Mouse (Mus musculus) liver, postnatal 0 days (tissue): Measurements from ENCODE around the gene Olfr1511. TPM values are rescaled to one million over a fixed set of nuclear protein-coding genes. Genes with fewer than 3 reads are reported as not detected.
"Not testable (repeated sequence)": the region's sequence is repeated elsewhere in the genome, so short reads cannot be mapped to it uniquely, and the experiment has no call there.

Experiments used
- ATAC-seq: fragments of 200-750 bp; cut with Nextera tagmentation; 2 replicates; pipeline ENCODE4 v1.8.0; 2017; ENCODE audit warnings: mild to moderate bottlenecking, moderate library complexity
- DNase-seq: peaks from one replicate; pipeline ENCODE4 v3.0.0-alpha.2; 2016
- H3K27ac ChIP-seq: fragments of 300-500 bp; sonication (generic); 2 replicates; pipeline ENCODE4 v1.5.1; 2014; ENCODE audit warnings: antibody characterized with exemption, moderate library complexity, mild to moderate bottlenecking, low read depth
- H3K27me3 ChIP-seq: fragments of 300-500 bp; sonication (generic); 2 replicates; pipeline ENCODE4 v1.6.1; 2014; ENCODE audit warnings: low read length, control low read depth, mixed read lengths; ENCODE audit not compliant: insufficient read depth
- H3K36me3 ChIP-seq: fragments of 300-500 bp; sonication (generic); replicated peaks from 2 replicates; pipeline ENCODE4 v1.6.1; 2014; ENCODE audit warnings: mild to moderate bottlenecking, control low read depth, low read length, moderate library complexity, mixed read lengths; ENCODE audit not compliant: insufficient read depth
- H3K4me1 ChIP-seq: fragments of 300-500 bp; sonication (generic); 2 replicates; pipeline ENCODE4 v1.6.1; 2014; ENCODE audit warnings: antibody characterized with exemption, mild to moderate bottlenecking, control low read depth; ENCODE audit not compliant: insufficient read depth
- H3K4me2 ChIP-seq: fragments of 300-500 bp; sonication (generic); 2 replicates; pipeline ENCODE4 v1.6.1; 2014; ENCODE audit warnings: low read depth, mild to moderate bottlenecking, low read length, moderate library complexity, mixed read lengths
- H3K4me3 ChIP-seq: fragments of 300-500 bp; sonication (generic); 2 replicates; pipeline ENCODE4 v1.5.1; 2014; ENCODE audit warnings: low read depth, low read length
- H3K9ac ChIP-seq: fragments of 300-500 bp; sonication (generic); replicated peaks from 2 replicates; pipeline ENCODE4 v1.6.1; 2014; ENCODE audit warnings: mild to moderate bottlenecking, moderate library complexity
- H3K9me3 ChIP-seq: fragments of 300-500 bp; sonication (generic); 2 replicates; pipeline ENCODE4 v1.6.1; 2016; ENCODE audit warnings: mild to moderate bottlenecking, control low read depth, low read length, mixed read lengths
- CTCF ChIP-seq: sonication (generic); IDR thresholded peaks from 2 replicates; pipeline ENCODE4 v1.5.1; 2016; ENCODE audit warnings: antibody characterized with exemption, low read depth
- EP300 ChIP-seq: IDR thresholded peaks from 2 replicates; pipeline ENCODE4 v1.6.1; 2016; ENCODE audit warnings: antibody characterized with exemption, low read depth, mild to moderate bottlenecking
- WGBS: fragments of 180-500 bp; shearing (Covaris S2); extraction: QIAGEN DNeasy Blood & Tissue Kit; methylation state at CpG from one replicate; pipeline ENCODE4 v1.1.7; 2014; ENCODE audit not compliant: insufficient replicate concordance; 5-methylcytosine and 5-hydroxymethylcytosine counted together
- polyA plus RNA-seq: library from polyadenylated mRNA; unstranded; fragments of >200 nt; fragmentation: Nextera tagmentation; extraction: Ambion mirVana; gene quantifications from 2 replicates; pipeline ENCODE4 v1.2.1, GENCODE M21; 2015

The Olfr1511 gene
- not detected in 2 replicates for polyA plus RNA-seq

DNA sequence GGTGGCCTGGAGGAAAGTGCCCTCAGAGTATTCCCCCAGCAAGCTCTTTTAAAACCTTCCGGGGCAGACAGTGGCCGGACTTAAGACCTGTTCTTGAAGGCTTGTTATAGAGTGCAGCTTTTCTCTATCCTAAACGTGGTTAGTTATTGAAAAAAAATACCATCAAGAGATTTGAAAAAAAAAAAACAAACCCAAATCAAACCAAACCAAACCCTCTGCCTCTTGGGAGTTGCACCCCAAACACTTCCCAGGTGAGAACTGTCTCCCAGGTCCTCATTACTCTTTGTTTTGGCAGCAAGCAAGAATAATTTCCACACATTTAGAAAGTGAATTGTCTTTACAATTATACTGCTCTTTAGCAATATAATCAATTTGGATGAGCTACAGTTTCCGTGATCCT lies at the start of gene Olfr1511:
TSS of gene Olfr1511 (minus strand) at position 101 of the 400 bp plus-strand sequence.
- Histone ChIP-seq H3K4me2 (no peak within 1 kb of the TSS), H3K27ac (no peak within 1 kb of the TSS), H3K9me3 (no peaks in the 10 kb centered on the region), H3K9ac (no peak within 1 kb of the TSS), H3K36me3 (no peaks in the 10 kb centered on the region), H3K4me3 (no peak within 1 kb of the TSS), H3K27me3 (no peaks in the 10 kb centered on the region), H3K4me1 (no peaks in the 10 kb centered on the region)
- DNase-seq, result no peak
- TF ChIP-seq CTCF (no peak), EP300 (no peak)
- 68% methylated on average over 4 of the region's 4 CpGs for WGBS
- no peak for ATAC-seq

DNA sequence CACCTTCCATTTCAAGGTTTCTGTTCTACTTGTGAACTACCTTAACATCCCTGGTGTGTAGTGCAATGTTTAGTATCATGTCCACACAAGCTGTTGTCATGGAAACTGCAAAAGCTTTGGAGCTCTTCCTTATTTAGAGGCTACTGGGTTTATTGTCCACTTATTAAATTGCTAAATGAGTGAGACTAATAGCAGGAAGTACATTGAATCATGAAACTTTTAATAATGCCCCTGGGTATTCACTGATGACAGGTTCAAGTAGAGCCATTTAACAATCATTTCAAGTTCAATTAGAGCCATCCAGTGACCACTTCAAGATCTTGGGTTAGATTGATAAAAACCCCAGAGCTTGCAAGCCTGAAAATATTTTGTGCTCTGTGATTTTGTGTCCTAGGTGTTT lies 45.5 kb upstream of the Olfr1511 start, which contains the start of gene Olfr1509:
TSS of gene Olfr1509 (plus strand) at position 301 of the 400 bp plus-strand sequence.
- ATAC-seq (no peak), DNase-seq (no peak)
- no peaks in the 10 kb centered on the region for H3K9me3 ChIP-seq
- no peak within 1 kb of the TSS for H3K4me2 ChIP-seq
- no peaks in the 10 kb centered on the region for H3K36me3 ChIP-seq
- H3K4me1 ChIP-seq, result no peaks in the 10 kb centered on the region
- H3K27ac ChIP-seq, result no peak within 1 kb of the TSS
- H3K4me3 ChIP-seq, result no peak within 1 kb of the TSS
- H3K9ac ChIP-seq, result no peak within 1 kb of the TSS
- TF ChIP-seq EP300 (no peak), CTCF (no peak)
- H3K27me3 ChIP-seq, result no peaks in the 10 kb centered on the region

DNA sequence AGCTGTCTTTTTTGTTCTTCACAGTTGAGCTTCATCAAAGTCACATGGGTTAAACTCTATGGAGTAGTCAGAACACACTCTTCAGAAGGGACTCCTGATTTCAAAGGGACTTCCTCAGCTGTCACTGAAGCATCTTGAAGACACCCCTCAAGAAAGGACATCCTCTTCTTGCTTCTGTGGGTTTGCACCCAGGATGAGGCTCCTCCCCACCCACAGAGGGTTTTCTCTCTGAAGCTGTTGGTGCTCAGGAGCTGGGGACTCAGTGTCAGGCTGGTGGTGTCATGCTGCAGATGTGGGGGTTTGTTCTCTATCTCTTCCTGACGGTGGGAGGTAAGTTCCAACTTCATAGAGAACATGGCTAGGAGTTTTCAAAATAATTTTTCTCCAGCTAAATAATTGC lies 30.5 kb upstream of the Olfr1511 start:
- H3K27me3 ChIP-seq, result no peaks in the 10 kb centered on the region
- TF ChIP-seq CTCF (no peak), EP300 (no peak)
- H3K4me3 ChIP-seq, result no peak overlapping the region
- no peaks in the 10 kb centered on the region for H3K4me1 ChIP-seq
- DNase-seq, result no peak
- no peak overlapping the region for H3K4me2 ChIP-seq
- H3K9me3 ChIP-seq, result no peaks in the 10 kb centered on the region
- H3K27ac ChIP-seq, result no peak overlapping the region
- 86% methylated on average over 1 of the region's 1 CpGs for WGBS
- no peak for ATAC-seq
- H3K36me3 ChIP-seq, result no peaks in the 10 kb centered on the region
- H3K9ac ChIP-seq, result no peak overlapping the region

DNA sequence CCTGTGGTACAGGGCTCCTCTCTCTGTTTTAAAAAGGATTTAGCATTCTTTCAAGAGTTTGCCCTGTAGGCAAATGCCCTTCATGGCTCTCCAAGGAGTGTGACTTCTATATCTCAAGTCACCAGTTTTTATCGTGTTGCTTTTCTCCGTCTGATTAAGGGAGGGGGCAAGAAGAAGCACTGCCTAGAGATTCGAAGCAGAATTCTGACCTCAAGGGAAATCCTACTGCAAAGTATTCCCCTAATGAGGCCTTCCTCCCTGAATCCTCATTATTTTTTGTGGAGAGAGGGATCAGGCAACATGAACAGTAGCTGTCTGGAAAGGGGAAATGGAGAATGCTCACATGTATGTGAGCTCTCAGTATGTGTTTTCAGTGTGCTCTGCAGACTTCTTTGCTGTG lies 17.1 kb upstream of the Olfr1511 start, which contains the start of gene Olfr1510:
TSS of gene Olfr1510 (minus strand) at position 101 of the 400 bp plus-strand sequence.
- H3K4me3 ChIP-seq, result no peak within 1 kb of the TSS
- TF ChIP-seq EP300 (no peak), CTCF (no peak)
- H3K4me1 ChIP-seq, result no peaks in the 10 kb centered on the region
- H3K9me3 ChIP-seq, result no peaks in the 10 kb centered on the region
- ATAC-seq (no peak), DNase-seq (no peak)
- H3K27me3 ChIP-seq, result no peaks in the 10 kb centered on the region
- no peak within 1 kb of the TSS for H3K9ac ChIP-seq
- H3K36me3 ChIP-seq, result no peaks in the 10 kb centered on the region
- no peak within 1 kb of the TSS for H3K27ac ChIP-seq
- no peak within 1 kb of the TSS for H3K4me2 ChIP-seq
- WGBS, result 84% methylated on average over 3 of the region's 3 CpGs

DNA sequence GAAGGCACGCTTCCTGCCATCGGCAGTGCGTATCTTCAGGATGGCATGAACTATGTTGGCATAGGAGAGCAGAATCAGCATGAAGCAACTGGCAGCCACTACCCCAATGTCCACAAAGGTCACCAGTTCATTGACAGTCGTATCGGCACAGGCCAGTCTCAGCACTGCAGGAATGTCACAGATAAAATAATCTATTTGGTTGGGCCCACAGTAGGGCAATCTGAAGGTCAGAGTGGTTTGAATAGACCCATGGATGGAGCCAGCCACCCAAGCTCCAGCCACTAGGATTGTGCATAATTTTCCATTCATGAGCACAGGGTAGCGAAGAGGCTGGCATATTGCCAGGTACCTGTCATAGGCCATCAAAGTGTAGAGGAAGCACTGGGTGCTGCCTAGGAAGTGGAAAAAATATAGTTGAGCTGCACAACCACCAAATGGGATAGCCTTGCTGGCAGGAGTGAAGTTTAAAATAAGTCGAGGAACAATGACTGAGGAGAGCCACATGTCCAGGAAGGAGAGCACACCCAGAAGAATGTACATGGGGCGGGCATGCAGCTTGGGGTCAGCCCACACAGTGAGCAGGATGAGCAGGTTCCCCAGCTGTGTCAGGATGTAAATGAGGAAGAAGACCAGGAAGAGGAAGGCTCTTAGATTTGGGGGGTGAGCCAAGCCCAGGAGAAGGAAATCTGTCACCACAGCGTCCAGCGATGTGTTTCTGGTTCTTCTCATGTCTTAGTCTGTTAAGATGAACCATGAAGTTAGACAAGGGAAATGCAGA lies 13.2 kb upstream of the Olfr1511 start:
- not testable (repeated sequence) for H3K36me3 ChIP-seq, H3K4me2 ChIP-seq, H3K4me1 ChIP-seq, H3K9ac ChIP-seq, ATAC-seq, H3K9me3 ChIP-seq, H3K27ac ChIP-seq, H3K27me3 ChIP-seq, H3K4me3 ChIP-seq, DNase-seq
- WGBS, result 54% methylated on average over 6 of the region's 10 CpGs

DNA sequence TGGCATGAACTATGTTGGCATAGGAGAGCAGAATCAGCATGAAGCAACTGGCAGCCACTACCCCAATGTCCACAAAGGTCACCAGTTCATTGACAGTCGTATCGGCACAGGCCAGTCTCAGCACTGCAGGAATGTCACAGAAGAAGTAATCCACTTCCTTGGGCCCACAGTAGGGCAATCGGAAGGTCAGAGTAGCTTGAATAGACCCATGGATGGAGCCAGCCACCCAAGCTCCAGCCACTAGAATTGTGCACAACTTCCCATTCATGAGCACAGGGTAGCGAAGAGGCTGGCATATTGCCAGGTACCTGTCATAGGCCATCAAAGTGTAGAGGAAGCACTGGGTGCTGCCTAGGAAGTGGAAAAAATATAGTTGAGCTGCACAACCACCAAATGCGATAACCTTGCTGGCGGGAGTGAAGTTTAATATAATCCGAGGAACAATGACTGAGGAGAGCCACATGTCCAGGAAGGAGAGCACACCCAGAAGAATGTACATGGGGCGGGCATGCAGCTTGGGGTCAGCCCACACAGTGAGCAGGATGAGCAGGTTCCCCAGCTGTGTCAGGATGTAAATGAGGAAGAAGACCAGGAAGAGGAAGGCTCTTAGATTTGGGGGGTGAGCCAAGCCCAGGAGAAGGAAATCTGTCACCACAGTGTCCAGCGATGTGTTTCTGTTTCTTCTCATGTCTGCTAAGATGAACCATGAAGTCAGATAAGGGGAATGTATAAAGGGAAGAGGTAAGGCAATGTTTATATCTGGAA lies 6.9 kb downstream of the Olfr1511 start:
- H3K9ac ChIP-seq, result not testable (repeated sequence)
- WGBS, result 51% methylated on average over 8 of the region's 9 CpGs

More for the DNA sequence above, 6.9 kb downstream of the Olfr1511 start:
- not testable (repeated sequence) for H3K36me3 ChIP-seq, H3K27me3 ChIP-seq, ATAC-seq, H3K27ac ChIP-seq, H3K9me3 ChIP-seq, H3K4me1 ChIP-seq, H3K4me3 ChIP-seq, H3K4me2 ChIP-seq, DNase-seq
